Mouse (Mus musculus) brown adipose tissue, adult 24 weeks (tissue): Measurements from ENCODE around the gene Gm17334. TPM values are rescaled to one million over a fixed set of nuclear protein-coding genes. Genes with fewer than 3 reads are reported as not detected.

Experiments used
- H3K27ac ChIP-seq: fragments of 200-500 bp; replicated peaks from 2 replicates; pipeline ENCODE4 v1.5.1; 2012; ENCODE audit warnings: low read depth, mild to moderate bottlenecking, low read length
- H3K4me1 ChIP-seq: fragments of 200-500 bp; 2 replicates; pipeline ENCODE4 v1.6.1; 2012; ENCODE audit warnings: low read length, mixed read lengths; ENCODE audit not compliant: control insufficient read depth, insufficient read depth, insufficient read length
- H3K4me3 ChIP-seq: fragments of 200-500 bp; 2 replicates; pipeline ENCODE4 v1.5.1; 2012; ENCODE audit warnings: low read depth, mild to moderate bottlenecking, low read length, moderate library complexity; ENCODE audit not compliant: insufficient read depth
- polyA plus RNA-seq: library from polyadenylated mRNA; stranded (reverse); fragments of >200 nt; gene quantifications from 2 replicates; pipeline ENCODE4 v1.2.4, GENCODE M21; 2012; ENCODE audit not compliant: missing spikeins, insufficient read depth, insufficient read length

The Gm17334 gene
- polyA plus RNA-seq = not detected in 2 replicates

GRCm38 (mm10) chr11:53773087-53773486 is at the start of gene Gm17334:
Gm17334 (minus strand) TSS chr11:53773187.
- peak within 1 kb of the TSS; percentile 85 for H3K4me3 ChIP-seq
- peak within 1 kb of the TSS; percentile 60 for H3K27ac ChIP-seq
- H3K4me1 ChIP-seq = peaks cover 36% of the 10 kb centered on the region

- no peak overlapping the region for H3K4me3 ChIP-seq
- no peak overlapping the region for H3K27ac ChIP-seq
- H3K4me1 ChIP-seq = peaks cover 45% of the 10 kb centered on the region
Measured at GRCm38 (mm10) chr11:53821945-53822338, 49.0 kb upstream of the Gm17334 start.

DNA sequence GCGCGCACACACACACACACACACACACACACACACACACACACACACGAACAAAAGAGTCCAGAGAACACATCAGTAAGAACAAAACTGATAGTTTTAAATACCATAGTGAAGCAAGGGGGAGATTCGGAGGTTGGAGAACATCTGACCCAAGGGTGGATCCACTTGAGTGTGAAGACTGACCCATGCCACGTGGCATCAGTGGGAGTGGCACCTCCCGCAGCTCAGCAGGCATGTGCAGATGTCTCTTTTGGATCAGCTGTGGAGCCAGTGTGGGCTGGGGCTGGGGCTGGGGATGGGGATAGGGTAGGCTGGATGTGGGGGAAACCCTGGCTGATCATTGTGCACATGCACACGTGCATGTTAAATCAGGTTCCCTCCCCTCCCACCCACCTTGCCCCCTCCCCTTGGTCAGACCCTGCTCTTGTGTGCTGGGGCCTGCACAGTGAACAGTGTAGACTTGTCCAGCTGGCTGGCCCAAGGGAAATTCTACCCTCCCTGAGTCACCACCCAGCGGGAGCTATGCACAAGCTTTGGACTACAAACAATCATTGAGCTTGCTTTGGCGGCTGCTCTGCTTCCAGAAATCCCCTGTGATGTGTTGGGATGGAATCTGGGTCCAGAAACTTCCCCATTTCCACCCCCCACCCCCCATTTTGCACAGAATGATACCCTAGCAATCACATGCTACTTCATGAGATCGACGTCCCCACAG is 48.4 kb upstream of the Gm17334 start:
- no peak overlapping the region for H3K4me3 ChIP-seq
- peaks cover 47% of the 10 kb centered on the region for H3K4me1 ChIP-seq
- H3K27ac ChIP-seq = no peak overlapping the region

DNA sequence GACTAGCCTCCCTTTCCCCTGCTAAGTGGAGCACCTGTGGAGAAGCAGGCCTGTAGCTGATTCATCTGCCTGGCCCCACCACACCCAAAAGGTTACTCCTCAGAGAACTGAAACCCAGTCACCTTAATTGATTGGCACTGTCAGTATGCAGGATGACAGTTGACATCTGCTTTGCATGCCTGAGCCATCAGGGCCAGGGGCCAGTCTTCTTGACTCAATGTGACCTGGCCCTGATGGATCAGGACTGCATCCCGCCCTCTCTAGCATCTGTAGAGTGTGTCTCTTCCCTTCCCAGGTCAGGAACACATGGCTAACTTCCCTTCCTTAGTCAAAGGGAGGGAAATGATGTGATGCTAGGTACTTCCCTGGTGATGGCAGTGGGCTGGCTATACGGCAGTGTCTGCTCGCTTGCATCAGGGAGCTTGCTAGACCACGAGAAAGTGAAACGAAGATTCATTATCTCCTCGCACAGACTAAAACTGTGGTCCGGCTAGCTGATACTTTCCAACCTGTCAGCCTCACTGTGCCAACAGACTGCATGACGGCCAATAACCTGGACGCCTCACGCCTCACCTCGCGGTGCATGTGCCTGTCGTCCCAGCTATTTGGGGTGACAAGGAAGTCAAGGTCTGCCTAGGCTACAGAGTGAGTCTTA is 47.7 kb upstream of the Gm17334 start:
- no peak overlapping the region for H3K27ac ChIP-seq
- peaks cover 42% of the 10 kb centered on the region for H3K4me1 ChIP-seq
- H3K4me3 ChIP-seq = no peak overlapping the region

DNA sequence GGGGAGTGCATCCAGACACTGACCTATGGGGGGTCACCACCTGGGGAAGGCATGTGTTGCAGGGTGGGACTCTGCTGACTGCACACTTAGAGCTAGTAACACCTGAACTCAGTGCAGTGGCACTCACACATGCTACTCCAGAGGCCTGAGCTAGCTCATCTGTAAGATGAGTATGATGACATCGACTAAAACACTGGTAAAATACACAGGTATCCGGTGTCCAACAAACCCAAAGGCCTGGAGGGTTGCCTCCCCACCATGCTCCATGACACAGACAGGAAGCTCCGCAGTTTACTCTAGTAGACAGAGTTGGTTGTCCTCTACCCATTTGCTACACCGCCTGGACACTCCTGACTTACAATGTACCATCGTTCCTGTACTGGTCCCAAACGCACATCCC is 46.5 kb upstream of the Gm17334 start:
- peak overlapping the region; percentile 66; the same call in 1 of the 2 replicates for H3K27ac ChIP-seq
- H3K4me1 ChIP-seq = peaks cover 41% of the 10 kb centered on the region
- no peak overlapping the region for H3K4me3 ChIP-seq

GRCm38 (mm10) chr11:53818794-53819193 is 45.8 kb upstream of the Gm17334 start:
- no peak overlapping the region for H3K4me3 ChIP-seq
- H3K27ac ChIP-seq = peak overlapping the region; percentile 66
- H3K4me1 ChIP-seq = peaks cover 46% of the 10 kb centered on the region

DNA sequence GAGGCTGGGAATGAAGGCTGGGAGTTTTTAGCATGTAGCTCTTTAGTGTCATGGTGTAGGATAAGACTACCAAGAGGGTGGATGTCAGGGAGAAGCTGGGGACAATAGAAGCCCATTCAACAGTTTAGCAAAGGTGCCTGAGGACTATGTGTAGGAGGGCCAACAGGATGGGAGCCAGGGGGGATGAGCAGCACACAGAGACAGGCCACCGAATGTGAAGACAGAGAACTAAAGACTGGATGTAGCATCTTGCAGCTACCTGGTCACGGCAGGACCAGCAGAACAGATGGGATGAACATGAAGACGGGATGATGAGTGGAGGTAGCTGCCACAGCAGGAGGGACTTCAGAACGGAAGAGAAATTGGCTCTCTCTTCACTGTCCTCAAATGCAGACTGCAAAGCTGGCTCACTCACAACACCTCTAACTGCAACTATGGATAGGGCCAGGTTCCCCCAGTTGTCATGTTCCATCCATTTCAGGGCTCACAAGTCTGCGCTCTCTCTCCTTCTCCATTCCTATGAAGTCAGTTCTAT is 43.9 kb upstream of the Gm17334 start:
- peaks cover 55% of the 10 kb centered on the region for H3K4me1 ChIP-seq
- no peak overlapping the region for H3K27ac ChIP-seq
- no peak overlapping the region for H3K4me3 ChIP-seq

DNA sequence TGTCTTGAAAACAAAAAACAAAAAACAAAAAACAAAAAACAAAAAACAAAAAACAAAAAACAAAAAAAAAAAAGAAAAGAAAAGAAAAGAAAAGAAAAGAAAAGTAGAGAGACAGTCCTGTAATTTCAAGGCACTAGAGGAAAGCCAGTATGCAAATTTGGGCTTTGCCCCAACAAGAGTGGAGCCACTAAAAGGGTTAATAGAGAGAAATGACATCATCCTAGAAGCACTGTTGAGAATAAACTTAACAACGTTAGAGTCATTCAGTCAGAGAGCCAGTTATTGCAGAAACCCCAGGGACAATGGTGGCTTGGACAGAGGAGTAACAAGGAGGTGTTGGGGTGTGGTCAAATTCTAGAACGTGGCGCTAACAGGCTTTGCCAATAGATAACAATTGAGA is 41.8 kb upstream of the Gm17334 start:
- H3K4me1 ChIP-seq = peaks cover 53% of the 10 kb centered on the region
- peak overlapping the region; percentile 54; the same call in 1 of the 2 replicates for H3K27ac ChIP-seq

GRCm38 (mm10) chr11:53813001-53813868 is 40.2 kb upstream of the Gm17334 start:
- Histone ChIP-seq H3K4me3 (no peak overlapping the region), H3K27ac (peak overlapping the region; percentile 95), H3K4me1 (peaks cover 52% of the 10 kb centered on the region)

More for the DNA sequence above, 41.8 kb upstream of the Gm17334 start:
- no peak overlapping the region for H3K4me3 ChIP-seq

GRCm38 (mm10) chr11:53811312-53811711 is 38.3 kb upstream of the Gm17334 start:
- Histone ChIP-seq H3K4me1 (peaks cover 41% of the 10 kb centered on the region), H3K27ac (peak overlapping the region; percentile 74), H3K4me3 (no peak overlapping the region)

DNA sequence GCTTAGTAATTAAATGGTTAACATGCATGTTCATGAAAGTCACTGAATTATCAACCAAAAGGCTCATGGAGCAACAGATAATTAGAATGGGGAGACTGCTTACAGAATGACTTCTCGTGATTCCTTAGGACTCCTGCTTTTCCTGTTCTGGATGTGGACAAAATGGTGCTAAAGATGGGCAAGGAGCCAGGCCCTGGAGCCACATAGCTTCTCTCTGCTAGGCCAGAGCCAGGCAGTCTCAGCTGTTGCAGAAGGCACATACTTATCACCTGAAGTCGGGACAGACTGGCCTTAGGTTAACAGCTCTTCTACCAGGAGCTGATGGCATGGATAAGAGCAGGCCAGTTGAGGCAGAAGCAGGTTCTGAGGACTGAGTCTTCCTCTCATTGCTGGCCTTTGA is 37.8 kb upstream of the Gm17334 start:
- Histone ChIP-seq H3K4me1 (peaks cover 44% of the 10 kb centered on the region), H3K27ac (peak overlapping the region; percentile 48), H3K4me3 (no peak overlapping the region)

- peaks cover 47% of the 10 kb centered on the region for H3K4me1 ChIP-seq
- no peak overlapping the region for H3K4me3 ChIP-seq
- no peak overlapping the region for H3K27ac ChIP-seq
Measured at GRCm38 (mm10) chr11:53810156-53810555, 37.2 kb upstream of the Gm17334 start.

- peak overlapping the region; percentile 19 for H3K27ac ChIP-seq
- H3K4me1 ChIP-seq = peaks cover 44% of the 10 kb centered on the region
- no peak overlapping the region for H3K4me3 ChIP-seq
Measured at GRCm38 (mm10) chr11:53809354-53809753, 36.4 kb upstream of the Gm17334 start.

DNA sequence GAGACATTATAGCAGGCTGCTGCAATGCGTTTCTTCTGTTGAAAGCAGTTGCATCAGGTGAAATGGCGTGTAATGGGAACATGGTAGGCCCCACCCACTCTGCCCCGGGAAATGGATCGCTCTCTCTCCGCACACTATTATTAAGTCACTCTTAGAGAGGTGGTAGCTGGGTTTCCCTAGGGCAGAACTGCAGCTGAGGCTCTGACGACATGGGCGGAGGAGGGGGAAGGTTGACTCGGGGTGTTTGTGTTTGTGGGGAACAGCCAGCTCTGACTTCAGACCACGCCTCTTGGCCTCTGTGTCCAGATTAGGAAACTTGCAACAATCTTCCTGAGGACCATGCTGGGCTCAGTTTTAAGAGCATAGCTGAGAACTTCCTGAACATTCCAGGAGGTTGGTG is 32.8 kb upstream of the Gm17334 start:
- Histone ChIP-seq H3K4me3 (no peak overlapping the region), H3K27ac (peak overlapping the region; percentile 4; the same call in 1 of the 2 replicates), H3K4me1 (peaks cover 30% of the 10 kb centered on the region)
